Mouse (Mus musculus): ENCODE results near the gene Cxcr1. TPM values are rescaled to one million over a fixed set of nuclear protein-coding genes. Genes with fewer than 3 reads are reported as not detected.
A peak's percentile ranks its signal among the peaks of the same experiment; 100 is the strongest.

Cxcr1 gene
- polyA plus RNA-seq, 1 experiment from 2014 or later = not detected

GRCm38 (mm10) chr1:74235938-74236589 is 41.6 kb upstream of the Cxcr1 start, which contains the start of gene Arpc2:
Gene Arpc2, plus strand, starts transcription at chr1:74236084.
- Histone ChIP-seq H3K9me3 (ENCODE audit: control insufficient read depth, low read length) (no peaks in the 10 kb centered on the region), H3K9ac (ENCODE audit: low read length) (peak within 1 kb of the TSS; percentile 87), H3K4me2 (ENCODE audit: low read depth, severe bottlenecking) (peak within 1 kb of the TSS; percentile 76), H3K4me1 (ENCODE audit: control insufficient read depth, insufficient read depth, low read length) (peaks cover 5% of the 10 kb centered on the region; the same call in 1 of the 2 replicates), H3K4me3 (ENCODE audit: low read depth, low read length) (peak within 1 kb of the TSS; percentile 98), H3K27me3 (ENCODE audit: control insufficient read depth, insufficient read depth, low read length) (no peaks in the 10 kb centered on the region), H3K27ac (replicated peaks; ENCODE audit: low read depth, low read length) (peak within 1 kb of the TSS; percentile 79; the same call in 1 of the 2 replicates), H3K36me3 (ENCODE audit: control insufficient read depth, insufficient read depth, low read length) (no peaks in the 10 kb centered on the region)
- 2% methylated on average over 48 of the region's 55 CpGs for WGBS
- DNase-seq (ENCODE audit: low spot score) (peak; percentile 98), ATAC-seq (ENCODE audit: insufficient number of reproducible peaks, low FRiP score, low TSS enrichment, low read depth) (peak; percentile 88)

- Histone ChIP-seq H3K4me1 (ENCODE audit: control insufficient read depth, insufficient read depth, low read length) (no peaks in the 10 kb centered on the region), H3K36me3 (ENCODE audit: control insufficient read depth, insufficient read depth, low read length) (no peaks in the 10 kb centered on the region), H3K9ac (ENCODE audit: low read length) (no peak overlapping the region), H3K4me3 (ENCODE audit: low read depth, low read length) (no peak overlapping the region), H3K27me3 (ENCODE audit: control insufficient read depth, insufficient read depth, low read length) (no peaks in the 10 kb centered on the region), H3K27ac (replicated peaks; ENCODE audit: low read depth, low read length) (no peak overlapping the region), H3K4me2 (ENCODE audit: low read depth, severe bottlenecking) (no peak overlapping the region), H3K9me3 (ENCODE audit: control insufficient read depth, low read length) (no peaks in the 10 kb centered on the region)
- no peak for ATAC-seq (ENCODE audit: insufficient number of reproducible peaks, low FRiP score, low TSS enrichment, low read depth)
- DNase-seq (ENCODE audit: low spot score) = no peak
- no CpG with 5 or more reads among the region's 1 CpGs for WGBS
Observed at GRCm38 (mm10) chr1:74230992-74231391, 36.6 kb upstream of the Cxcr1 start.

GRCm38 (mm10) chr1:74229942-74230341 is 35.5 kb upstream of the Cxcr1 start:
- Histone ChIP-seq H3K27me3 (ENCODE audit: control insufficient read depth, insufficient read depth, low read length) (no peaks in the 10 kb centered on the region), H3K4me1 (ENCODE audit: control insufficient read depth, insufficient read depth, low read length) (no peaks in the 10 kb centered on the region), H3K4me2 (ENCODE audit: low read depth, severe bottlenecking) (no peak overlapping the region), H3K36me3 (ENCODE audit: control insufficient read depth, insufficient read depth, low read length) (no peaks in the 10 kb centered on the region), H3K4me3 (ENCODE audit: low read depth, low read length) (no peak overlapping the region), H3K9ac (ENCODE audit: low read length) (no peak overlapping the region), H3K9me3 (ENCODE audit: control insufficient read depth, low read length) (no peaks in the 10 kb centered on the region), H3K27ac (replicated peaks; ENCODE audit: low read depth, low read length) (no peak overlapping the region)
- 62% methylated on average over 2 of the region's 2 CpGs for WGBS
- no peak for ATAC-seq (ENCODE audit: insufficient number of reproducible peaks, low FRiP score, low TSS enrichment, low read depth)
- no peak for DNase-seq (ENCODE audit: low spot score)

- H3K9me3 ChIP-seq (ENCODE audit: control insufficient read depth, low read length) = no peaks in the 10 kb centered on the region
- WGBS = 86% methylated on average over 7 of the region's 7 CpGs
- H3K36me3 ChIP-seq (ENCODE audit: control insufficient read depth, insufficient read depth, low read length) = no peaks in the 10 kb centered on the region
- DNase-seq (ENCODE audit: low spot score) (no peak), ATAC-seq (ENCODE audit: insufficient number of reproducible peaks, low FRiP score, low TSS enrichment, low read depth) (no peak)
- H3K4me1 ChIP-seq (ENCODE audit: control insufficient read depth, insufficient read depth, low read length) = no peaks in the 10 kb centered on the region
- H3K27ac ChIP-seq (replicated peaks; ENCODE audit: low read depth, low read length) = no peak overlapping the region
- H3K9ac ChIP-seq (ENCODE audit: low read length) = no peak overlapping the region
- H3K27me3 ChIP-seq (ENCODE audit: control insufficient read depth, insufficient read depth, low read length) = no peaks in the 10 kb centered on the region
- no peak overlapping the region for H3K4me2 ChIP-seq (ENCODE audit: low read depth, severe bottlenecking)
- H3K4me3 ChIP-seq (ENCODE audit: low read depth, low read length) = no peak overlapping the region
Observed at GRCm38 (mm10) chr1:74227317-74227716, 32.9 kb upstream of the Cxcr1 start.

- Histone ChIP-seq H3K9me3 (ENCODE audit: control insufficient read depth, low read length) (no peaks in the 10 kb centered on the region), H3K27ac (replicated peaks; ENCODE audit: low read depth, low read length) (no peak overlapping the region), H3K36me3 (ENCODE audit: control insufficient read depth, insufficient read depth, low read length) (no peaks in the 10 kb centered on the region), H3K4me3 (ENCODE audit: low read depth, low read length) (no peak overlapping the region), H3K4me1 (ENCODE audit: control insufficient read depth, insufficient read depth, low read length) (no peaks in the 10 kb centered on the region), H3K9ac (ENCODE audit: low read length) (no peak overlapping the region), H3K27me3 (ENCODE audit: control insufficient read depth, insufficient read depth, low read length) (no peaks in the 10 kb centered on the region), H3K4me2 (ENCODE audit: low read depth, severe bottlenecking) (no peak overlapping the region)
- whole genome bisulfite sequencing = 89% methylated on average over 7 of the region's 7 CpGs
- no peak for DNase-seq (ENCODE audit: low spot score)
- no peak for ATAC-seq (ENCODE audit: insufficient number of reproducible peaks, low FRiP score, low TSS enrichment, low read depth)
Observed at GRCm38 (mm10) chr1:74219922-74220321, 25.5 kb upstream of the Cxcr1 start.

GRCm38 (mm10) chr1:74208941-74209340 is 14.5 kb upstream of the Cxcr1 start:
- no peaks in the 10 kb centered on the region for H3K27me3 ChIP-seq (ENCODE audit: control insufficient read depth, insufficient read depth, low read length)
- no peak overlapping the region for H3K27ac ChIP-seq (replicated peaks; ENCODE audit: low read depth, low read length)
- no peak overlapping the region for H3K4me2 ChIP-seq (ENCODE audit: low read depth, severe bottlenecking)
- WGBS = 93% methylated on average over 8 of the region's 8 CpGs
- no peak overlapping the region for H3K9ac ChIP-seq (ENCODE audit: low read length)
- no peak for DNase-seq (ENCODE audit: low spot score)
- no peaks in the 10 kb centered on the region for H3K36me3 ChIP-seq (ENCODE audit: control insufficient read depth, insufficient read depth, low read length)
- H3K4me1 ChIP-seq (ENCODE audit: control insufficient read depth, insufficient read depth, low read length) = no peaks in the 10 kb centered on the region
- no peak for ATAC-seq (ENCODE audit: insufficient number of reproducible peaks, low FRiP score, low TSS enrichment, low read depth)
- H3K9me3 ChIP-seq (ENCODE audit: control insufficient read depth, low read length) = no peaks in the 10 kb centered on the region
- no peak overlapping the region for H3K4me3 ChIP-seq (ENCODE audit: low read depth, low read length)

GRCm38 (mm10) chr1:74207906-74208305 is 13.5 kb upstream of the Cxcr1 start:
- no peaks in the 10 kb centered on the region for H3K4me1 ChIP-seq (ENCODE audit: control insufficient read depth, insufficient read depth, low read length)
- H3K27me3 ChIP-seq (ENCODE audit: control insufficient read depth, insufficient read depth, low read length) = no peaks in the 10 kb centered on the region
- no peak overlapping the region for H3K27ac ChIP-seq (replicated peaks; ENCODE audit: low read depth, low read length)
- no peak for DNase-seq (ENCODE audit: low spot score)
- no peak overlapping the region for H3K4me2 ChIP-seq (ENCODE audit: low read depth, severe bottlenecking)
- ATAC-seq (ENCODE audit: insufficient number of reproducible peaks, low FRiP score, low TSS enrichment, low read depth) = no peak
- no peak overlapping the region for H3K9ac ChIP-seq (ENCODE audit: low read length)
- H3K9me3 ChIP-seq (ENCODE audit: control insufficient read depth, low read length) = no peaks in the 10 kb centered on the region
- 72% methylated on average over 8 of the region's 9 CpGs for WGBS
- no peak overlapping the region for H3K4me3 ChIP-seq (ENCODE audit: low read depth, low read length)
- H3K36me3 ChIP-seq (ENCODE audit: control insufficient read depth, insufficient read depth, low read length) = no peaks in the 10 kb centered on the region

- no peak for ATAC-seq (ENCODE audit: insufficient number of reproducible peaks, low FRiP score, low TSS enrichment, low read depth)
- Histone ChIP-seq H3K36me3 (ENCODE audit: control insufficient read depth, insufficient read depth, low read length) (no peaks in the 10 kb centered on the region), H3K4me2 (ENCODE audit: low read depth, severe bottlenecking) (no peak overlapping the region), H3K4me1 (ENCODE audit: control insufficient read depth, insufficient read depth, low read length) (no peaks in the 10 kb centered on the region), H3K9me3 (ENCODE audit: control insufficient read depth, low read length) (no peaks in the 10 kb centered on the region), H3K27ac (replicated peaks; ENCODE audit: low read depth, low read length) (no peak overlapping the region), H3K9ac (ENCODE audit: low read length) (no peak overlapping the region), H3K27me3 (ENCODE audit: control insufficient read depth, insufficient read depth, low read length) (no peaks in the 10 kb centered on the region), H3K4me3 (ENCODE audit: low read depth, low read length) (no peak overlapping the region)
- DNase-seq (ENCODE audit: low spot score) = no peak
- 82% methylated on average over 8 of the region's 8 CpGs for WGBS
Observed at GRCm38 (mm10) chr1:74206642-74207041, 12.2 kb upstream of the Cxcr1 start.

- 64% methylated on average over 7 of the region's 7 CpGs for WGBS
- Histone ChIP-seq H3K9ac (ENCODE audit: low read length) (no peak overlapping the region), H3K27ac (replicated peaks; ENCODE audit: low read depth, low read length) (no peak overlapping the region), H3K4me1 (ENCODE audit: control insufficient read depth, insufficient read depth, low read length) (no peaks in the 10 kb centered on the region), H3K36me3 (ENCODE audit: control insufficient read depth, insufficient read depth, low read length) (no peaks in the 10 kb centered on the region), H3K9me3 (ENCODE audit: control insufficient read depth, low read length) (no peaks in the 10 kb centered on the region), H3K27me3 (ENCODE audit: control insufficient read depth, insufficient read depth, low read length) (no peaks in the 10 kb centered on the region), H3K4me3 (ENCODE audit: low read depth, low read length) (no peak overlapping the region), H3K4me2 (ENCODE audit: low read depth, severe bottlenecking) (no peak overlapping the region)
- no peak for ATAC-seq (ENCODE audit: insufficient number of reproducible peaks, low FRiP score, low TSS enrichment, low read depth)
- DNase-seq (ENCODE audit: low spot score) = peak; percentile 46
Observed at GRCm38 (mm10) chr1:74205881-74206280, 11.4 kb upstream of the Cxcr1 start.
